Mouse (Mus musculus) thymus, adult 2 months (tissue): ENCODE results near the gene Qsox1.

ENCODE experiments used
- CTCF ChIP-seq: fragments of 200-500 bp; IDR thresholded peaks from 2 replicates; pipeline ENCODE4 v1.5.1; 2012; ENCODE audit warnings: mild to moderate bottlenecking, control low read depth, low read length, moderate library complexity, borderline replicate concordance; ENCODE audit not compliant: control insufficient read depth, poor library complexity, insufficient read depth; ENCODE audit errors: extremely low read depth
- POLR2A ChIP-seq: fragments of 200-500 bp; IDR thresholded peaks from 2 replicates; pipeline ENCODE4 v1.6.1; 2012; ENCODE audit warnings: mild to moderate bottlenecking, low read length, control low read depth, moderate library complexity; ENCODE audit not compliant: control insufficient read depth, poor library complexity, insufficient read depth; ENCODE audit errors: extremely low read depth

DNA sequence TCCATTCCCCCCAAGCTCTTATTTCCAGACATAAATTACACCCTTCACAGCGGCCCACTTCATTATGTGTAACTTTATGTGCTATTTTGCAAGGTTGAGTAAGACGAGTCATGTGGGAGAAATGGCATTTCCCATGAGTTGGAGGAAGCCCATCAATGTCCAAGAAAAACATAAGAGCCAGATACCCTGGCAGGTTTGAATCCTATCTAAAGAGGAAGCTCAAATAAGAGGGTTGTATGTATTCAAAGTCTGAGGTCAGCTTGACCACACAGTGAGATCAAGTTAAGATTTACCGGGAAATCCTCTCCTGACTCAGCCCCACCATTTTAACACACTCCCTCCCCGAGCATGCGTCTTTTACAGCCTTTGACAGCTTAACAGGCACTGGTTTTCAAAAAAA, 31.5 kb upstream of the Qsox1 start:
- TF ChIP-seq CTCF = no peak
- TF ChIP-seq POLR2A = no peak
